Mouse (Mus musculus) G1E (cell line): Measurements from ENCODE around the gene Fbxo47. TPM values are rescaled to one million over a fixed set of nuclear protein-coding genes. Genes with fewer than 3 reads are reported as not detected.

Experiments
- ATAC-seq: 2 replicates; pipeline ENCODE4 v1.8.0; 2016; ENCODE audit warnings: mild to moderate bottlenecking; ENCODE audit not compliant: insufficient number of reproducible peaks, poor library complexity, low FRiP score, severe bottlenecking; ENCODE audit errors: extremely low read depth
- DNase-seq: peaks from one replicate; pipeline ENCODE4 v3.0.0; 2012; ENCODE audit warnings: low spot score
- H3K27me3 ChIP-seq: 2 replicates; pipeline ENCODE4 v1.6.1; 2012; ENCODE audit warnings: mild to moderate bottlenecking, low read length, inconsistent platforms; ENCODE audit not compliant: insufficient read depth
- H3K36me3 ChIP-seq: replicated peaks from 2 replicates; pipeline ENCODE3; 2012; ENCODE audit warnings: mild to moderate bottlenecking, inconsistent platforms
- H3K4me1 ChIP-seq: 2 replicates; pipeline ENCODE4 v1.6.1; 2012; ENCODE audit warnings: low read depth, low read length, inconsistent platforms, mixed read lengths; ENCODE audit not compliant: insufficient read depth
- H3K4me3 ChIP-seq: 2 replicates; pipeline ENCODE4 v1.5.1; 2012; ENCODE audit warnings: low read depth, mild to moderate bottlenecking, inconsistent platforms, low read length, moderate library complexity, mixed read lengths
- H3K9me3 ChIP-seq: replicated peaks from 2 replicates; pipeline ENCODE4 v1.6.1; 2012; ENCODE audit warnings: inconsistent platforms
- CTCF ChIP-seq: IDR thresholded peaks from 2 replicates; pipeline ENCODE4 v1.5.1; 2012; ENCODE audit warnings: low read depth, low read length, inconsistent platforms, mixed read lengths
- GATA1 ChIP-seq: IDR thresholded peaks from 2 replicates; pipeline ENCODE4 v1.6.1; 2012; ENCODE audit warnings: borderline replicate concordance, low read length, inconsistent platforms, mixed read lengths
- GATA2 ChIP-seq: IDR thresholded peaks from 2 replicates; pipeline ENCODE4 v1.6.1; 2012; ENCODE audit warnings: low read depth, low read length, inconsistent platforms, borderline replicate concordance
- POLR2AphosphoS5 ChIP-seq: IDR thresholded peaks from 2 replicates; pipeline ENCODE4 v1.6.1; 2012; ENCODE audit warnings: low read depth, low read length, inconsistent platforms; ENCODE audit not compliant: insufficient replicate concordance
- TAL1 ChIP-seq: conservative IDR thresholded peaks from 2 replicates; pipeline ENCODE4 v1.6.1; 2012; ENCODE audit warnings: low read depth, low read length, inconsistent platforms, mixed read lengths
- polyA plus RNA-seq: library from polyadenylated mRNA; stranded (reverse); fragments of >175 nt; gene quantifications from 2 replicates; pipeline ENCODE4 v1.2.3, GENCODE M21; 2012
- total RNA-seq, 2 experiments: library from RNA; stranded (forward) in 1 of 2; stranded (reverse) in 1 of 2; fragments of 200-1000 nt in 1 of 2; fragments of >200 nt in 1 of 2; fragmentation: Nextera tagmentation in 1 of 2; gene quantifications; 2 replicates each; pipeline ENCODE4 v1.2.3; 2014 to 2017

Gene Fbxo47
- total and polyA plus RNA-seq, 3 experiments = 0.55 to 1.9 TPM; not detected in 1

DNA sequence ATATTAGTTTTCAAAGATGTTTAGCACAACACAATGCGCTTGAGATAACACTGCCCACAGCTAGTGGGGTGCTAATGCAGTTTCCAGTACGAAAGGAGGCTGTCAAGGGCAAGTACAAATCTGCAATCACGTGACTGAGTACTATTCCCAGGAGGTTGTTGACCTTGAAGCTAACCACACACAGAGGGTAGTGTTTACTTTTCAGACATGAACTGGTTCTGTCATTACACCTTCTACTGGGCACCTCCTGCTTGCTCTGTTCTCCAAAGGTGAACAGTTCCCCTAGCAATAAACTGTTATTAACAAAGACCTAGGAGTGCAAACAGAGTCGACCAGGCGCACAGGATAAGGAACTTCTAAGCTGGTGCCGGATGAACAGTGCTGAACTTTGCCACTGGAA is 33.6 kb downstream of the Fbxo47 start:
- H3K27me3 ChIP-seq = no peaks in the 10 kb centered on the region
- H3K4me3 ChIP-seq = no peak overlapping the region
- no peaks in the 10 kb centered on the region for H3K36me3 ChIP-seq
- H3K4me1 ChIP-seq = no peaks in the 10 kb centered on the region
- TF ChIP-seq POLR2AphosphoS5 (no peak), TAL1 (no peak), GATA1 (no peak), GATA2 (no peak), CTCF (no peak)
- no peak for ATAC-seq
- DNase-seq = no peak
- H3K9me3 ChIP-seq = no peaks in the 10 kb centered on the region

DNA sequence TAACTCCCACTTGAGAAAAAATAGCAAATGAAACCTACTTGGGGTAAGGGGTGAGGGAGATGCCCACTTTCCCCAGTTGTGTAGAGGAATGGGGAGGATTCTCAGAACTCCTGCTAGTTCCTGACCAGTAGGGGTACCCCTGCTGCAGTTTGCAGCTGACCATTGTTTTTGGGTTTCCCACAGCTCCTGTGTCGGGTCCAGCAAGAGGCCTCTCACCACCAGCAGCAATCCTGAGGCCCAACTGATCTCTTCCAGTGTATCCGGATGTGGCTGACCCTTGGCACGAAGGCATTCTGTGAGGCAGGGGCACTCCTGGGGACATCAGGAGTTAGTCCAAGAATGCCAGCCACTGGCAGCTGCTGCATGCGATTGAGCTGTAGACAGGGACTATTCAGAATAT is 42.0 kb downstream of the Fbxo47 start:
- H3K27me3 ChIP-seq = no peaks in the 10 kb centered on the region; the same call in 1 of the 2 replicates
- DNase-seq = no peak
- H3K9me3 ChIP-seq = no peaks in the 10 kb centered on the region
- no peak for ATAC-seq
- peaks cover 35% of the 10 kb centered on the region for H3K4me1 ChIP-seq
- no peak overlapping the region for H3K4me3 ChIP-seq
- TF ChIP-seq POLR2AphosphoS5 (no peak), CTCF (no peak), GATA2 (no peak), GATA1 (no peak), TAL1 (no peak)
- peaks cover 20% of the 10 kb centered on the region for H3K36me3 ChIP-seq

DNA sequence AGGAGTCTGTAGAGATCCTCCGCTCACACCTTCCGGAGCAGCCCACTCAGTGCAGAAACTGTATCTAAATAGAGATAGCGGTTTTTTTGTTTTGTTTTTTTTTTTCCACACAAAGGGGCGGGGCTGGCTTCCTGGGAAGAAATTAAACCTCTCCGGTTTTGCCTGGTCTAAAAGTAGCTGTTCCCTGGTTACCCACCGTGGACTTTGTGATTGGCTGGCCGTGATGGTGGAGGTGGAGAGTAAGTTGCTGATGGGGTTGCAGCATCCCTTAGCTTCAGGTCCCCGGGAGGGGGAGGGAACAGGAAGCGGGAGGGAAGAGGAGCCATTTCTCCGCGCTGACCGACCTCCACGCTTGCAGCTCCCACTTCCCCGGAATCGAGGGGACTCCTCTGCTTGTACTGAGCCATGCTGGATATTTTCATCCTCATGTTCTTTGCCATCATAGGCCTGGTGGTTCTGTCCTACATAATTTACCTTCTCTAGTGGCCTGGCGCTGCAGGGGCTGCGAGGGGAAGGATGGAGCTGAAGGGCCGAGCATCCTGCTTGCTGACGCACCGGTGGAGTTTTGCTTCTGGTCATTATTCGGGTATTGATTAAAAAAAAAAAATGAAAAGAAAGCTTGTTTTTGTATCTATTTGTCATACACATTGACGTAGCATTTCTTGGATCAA is 42.8 kb downstream of the Fbxo47 start:
- ATAC-seq = no peak
- Histone ChIP-seq H3K9me3 (no peaks in the 10 kb centered on the region), H3K36me3 (peaks cover 28% of the 10 kb centered on the region), H3K4me3 (no peak overlapping the region; the same call in 1 of the 2 replicates), H3K4me1 (peaks cover 41% of the 10 kb centered on the region), H3K27me3 (no peaks in the 10 kb centered on the region; the same call in 1 of the 2 replicates)
- TF ChIP-seq POLR2AphosphoS5 = no peak
- TF ChIP-seq CTCF = no peak
- TF ChIP-seq TAL1 = no peak
- TF ChIP-seq GATA2 = no peak
- TF ChIP-seq GATA1 = no peak
- DNase-seq = no peak

DNA sequence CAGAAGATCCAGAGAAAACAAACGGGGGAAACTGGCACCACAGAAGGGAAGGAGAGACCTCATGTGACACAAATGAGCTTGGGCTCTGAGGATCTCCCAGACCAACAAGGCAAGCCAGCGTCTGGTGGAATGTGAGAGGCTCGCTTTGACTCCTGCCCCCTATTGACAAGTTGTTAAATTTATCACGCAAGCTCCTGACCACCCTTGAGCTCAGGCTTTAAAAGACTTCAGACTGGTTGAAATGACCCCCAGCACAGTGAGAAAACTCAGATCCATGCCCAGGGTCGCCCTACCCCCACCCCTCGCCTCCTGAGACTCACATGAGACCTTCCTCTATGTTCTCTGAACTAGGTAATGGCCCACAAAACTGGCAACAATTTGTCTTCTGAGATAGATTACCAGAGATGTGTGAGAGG is 43.4 kb downstream of the Fbxo47 start, which contains the start of gene B230217C12Rik:
TSS of gene B230217C12Rik (plus strand) at position 242 of the 416 bp plus-strand sequence.
- TF ChIP-seq GATA1 (no peak), POLR2AphosphoS5 (no peak), TAL1 (no peak), CTCF (no peak), GATA2 (no peak)
- no peaks in the 10 kb centered on the region for H3K9me3 ChIP-seq
- peaks cover 34% of the 10 kb centered on the region for H3K36me3 ChIP-seq
- H3K27me3 ChIP-seq = no peaks in the 10 kb centered on the region; the same call in 1 of the 2 replicates
- peaks cover 42% of the 10 kb centered on the region for H3K4me1 ChIP-seq
- no peak within 1 kb of the TSS; the same call in 1 of the 2 replicates for H3K4me3 ChIP-seq
- DNase-seq = no peak
- ATAC-seq = no peak

DNA sequence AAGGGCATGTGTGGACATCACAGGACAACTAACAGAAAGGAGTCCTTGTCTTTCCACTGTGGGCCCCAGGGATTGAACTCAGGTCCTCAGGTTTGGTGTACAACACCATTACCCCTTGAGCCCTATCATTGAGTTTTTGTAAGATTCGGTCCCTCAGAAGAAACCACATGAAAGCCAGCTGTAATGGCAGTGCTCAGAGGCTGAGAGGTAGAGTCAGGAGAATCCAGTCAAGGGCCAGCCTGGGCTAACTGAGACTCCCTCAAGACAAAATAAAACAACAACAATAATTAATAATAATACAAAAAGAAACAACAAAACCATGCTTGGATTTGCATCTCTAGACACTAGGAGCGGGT is 43.8 kb downstream of the Fbxo47 start:
- Histone ChIP-seq H3K9me3 (no peaks in the 10 kb centered on the region), H3K4me1 (peaks cover 42% of the 10 kb centered on the region), H3K27me3 (no peaks in the 10 kb centered on the region; the same call in 1 of the 2 replicates), H3K4me3 (no peak overlapping the region), H3K36me3 (peaks cover 38% of the 10 kb centered on the region)
- DNase-seq (no peak), ATAC-seq (no peak)
- TF ChIP-seq CTCF (no peak), TAL1 (no peak), POLR2AphosphoS5 (no peak), GATA1 (no peak), GATA2 (no peak)

DNA sequence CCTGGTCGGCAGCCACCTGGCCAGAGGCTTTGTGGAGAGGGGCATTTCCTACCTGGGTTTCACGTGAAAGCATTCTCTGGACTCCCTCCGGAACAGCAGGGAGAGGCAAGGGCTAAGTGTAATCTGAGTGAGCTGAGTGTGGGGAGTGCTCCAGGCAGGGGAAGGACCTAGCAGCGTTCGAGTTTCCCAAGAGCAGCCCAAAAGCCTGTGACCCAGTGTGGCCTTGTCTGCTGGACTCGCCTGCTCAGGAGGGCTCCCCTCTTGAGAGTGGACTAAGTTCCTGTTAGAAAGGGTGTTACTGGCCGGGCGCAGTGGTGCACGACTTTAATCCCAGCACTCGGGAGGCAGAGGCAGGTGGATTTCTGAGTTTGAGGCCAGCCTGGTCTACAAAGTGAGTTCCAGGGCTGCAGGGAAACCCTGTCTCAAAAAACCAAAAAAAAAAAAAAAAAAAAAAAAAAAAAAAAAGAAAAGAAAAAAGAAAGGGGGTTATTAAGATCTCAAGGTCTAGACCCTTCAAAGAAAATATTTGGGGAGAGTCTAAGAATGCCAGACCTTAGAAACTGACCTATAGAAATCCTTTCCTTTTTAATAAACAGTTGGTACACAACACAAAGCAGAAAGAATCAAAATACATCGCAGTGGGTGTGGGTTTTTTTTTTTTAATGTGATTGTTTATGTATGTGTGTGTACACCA is 44.4 kb downstream of the Fbxo47 start:
- Histone ChIP-seq H3K4me3 (no peak overlapping the region), H3K36me3 (peaks cover 43% of the 10 kb centered on the region), H3K4me1 (peaks cover 42% of the 10 kb centered on the region), H3K27me3 (no peaks in the 10 kb centered on the region; the same call in 1 of the 2 replicates), H3K9me3 (no peaks in the 10 kb centered on the region)
- DNase-seq = no peak
- ATAC-seq = no peak
- TF ChIP-seq GATA1 (no peak), CTCF (no peak), POLR2AphosphoS5 (no peak), GATA2 (no peak), TAL1 (no peak)
